Mouse (Mus musculus): ENCODE data around the gene Ttc28. TPM values are rescaled to one million over a fixed set of nuclear protein-coding genes. Genes with fewer than 3 reads are reported as not detected.
A peak's percentile ranks its signal among the peaks of the same experiment; 100 is the strongest.

Ttc28 gene
- total RNA-seq, 2 experiments from 2014 or later = 9.3 to 9.8 TPM

DNA sequence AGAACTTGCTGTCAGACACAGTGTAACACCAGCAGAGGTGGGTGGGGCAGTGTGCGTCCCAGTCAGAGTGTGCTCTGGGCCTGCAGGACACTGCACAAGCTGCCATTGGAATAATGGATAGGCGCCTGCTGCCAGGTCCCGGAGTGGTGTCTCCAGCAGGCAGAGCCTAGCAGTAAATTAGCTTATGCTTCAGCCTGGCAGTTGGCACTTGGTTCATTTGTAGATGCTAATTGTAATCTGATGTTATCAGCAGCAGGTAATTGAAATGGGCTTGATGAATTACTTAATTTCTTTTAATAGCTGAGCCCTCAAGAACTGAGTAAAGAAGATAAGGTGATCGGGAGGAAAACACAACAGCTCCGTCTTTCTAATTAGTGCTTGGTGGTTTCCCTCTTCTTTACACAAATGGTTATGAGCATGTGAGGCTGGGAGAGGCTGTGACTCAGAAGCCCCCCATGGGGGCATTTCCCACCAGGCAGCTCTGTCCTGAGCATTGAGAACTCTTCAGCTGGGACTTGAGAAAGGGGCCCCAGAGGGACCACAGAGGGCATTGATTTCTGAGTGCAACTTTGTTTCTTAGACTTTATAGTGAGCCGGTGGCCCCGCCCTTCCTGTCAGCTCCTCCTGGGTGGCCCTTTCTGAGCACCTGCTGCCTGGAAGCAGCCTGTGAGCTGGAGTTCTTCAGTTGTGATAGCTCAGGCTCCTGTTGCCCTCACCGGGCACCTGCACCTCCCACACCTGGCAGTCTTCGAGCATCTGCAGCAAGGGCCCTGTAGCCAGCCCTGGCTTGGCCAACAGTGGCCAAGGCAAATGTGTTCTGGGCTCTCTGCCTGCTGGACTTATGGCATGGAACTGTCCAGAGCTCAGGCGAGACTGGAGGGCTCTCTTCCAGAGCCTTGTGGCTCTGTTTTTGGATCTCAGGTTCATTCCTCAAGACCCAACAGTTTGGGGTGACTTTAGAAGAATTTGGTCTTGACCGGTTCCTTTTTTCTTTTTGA lies 316.2 kb downstream of the Ttc28 start:
- no peak for DNase-seq (ENCODE audit: low spot score in 2 of 2)

DNA sequence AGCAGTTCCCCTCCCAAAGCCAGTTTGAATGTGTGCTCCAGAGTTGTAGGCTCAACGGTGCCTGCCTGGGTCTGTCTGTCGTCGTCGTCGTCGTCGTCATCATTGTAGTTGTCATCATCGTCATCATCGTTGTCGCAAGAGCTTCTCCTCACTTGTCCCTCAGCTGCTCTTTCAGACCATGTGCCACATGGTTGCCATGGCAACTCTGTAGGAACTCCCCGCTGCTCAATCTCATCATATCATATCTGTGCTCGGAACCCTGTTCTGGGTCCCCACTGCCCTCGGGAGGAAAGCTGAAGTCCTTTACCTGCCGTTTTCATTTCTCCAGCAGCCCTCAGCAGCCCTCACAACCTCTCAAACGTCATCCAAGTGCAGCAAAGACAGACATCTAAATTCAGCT lies 318.1 kb downstream of the Ttc28 start:
- no peak for DNase-seq (ENCODE audit: low spot score in 2 of 2)

DNA sequence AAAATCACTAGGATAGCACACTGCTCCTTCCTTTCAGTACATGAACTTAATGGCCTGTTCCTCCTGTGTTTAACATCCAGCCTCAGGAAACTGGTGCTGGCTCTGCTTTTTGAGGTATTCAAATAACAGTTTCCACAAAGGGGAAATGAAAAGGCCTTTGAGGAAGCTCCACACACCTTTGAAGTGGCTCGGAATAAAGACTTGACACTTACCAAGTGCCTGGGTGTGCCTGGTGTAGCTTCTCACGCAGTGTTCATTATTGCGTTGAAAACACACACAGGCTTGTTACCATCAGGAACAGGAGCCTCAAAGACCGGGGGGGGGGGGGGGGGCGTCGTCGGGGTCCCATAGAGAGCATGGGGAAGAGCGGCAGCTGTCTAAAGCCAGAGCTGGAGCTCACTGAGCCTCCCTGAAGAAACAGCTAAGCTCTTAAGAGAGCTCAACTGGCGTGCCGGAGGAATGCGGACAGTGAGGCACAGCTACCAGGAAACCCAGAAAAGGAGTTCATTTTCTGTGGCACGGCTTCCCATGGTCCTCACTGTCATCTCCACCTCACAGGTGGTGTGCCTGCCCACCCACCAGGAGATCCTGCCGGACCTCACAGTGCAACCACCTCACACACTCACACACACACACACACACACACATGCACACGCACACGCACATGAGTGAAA lies 320.7 kb downstream of the Ttc28 start:
- DNase-seq (ENCODE audit: low spot score in 2 of 2) = no peak

DNA sequence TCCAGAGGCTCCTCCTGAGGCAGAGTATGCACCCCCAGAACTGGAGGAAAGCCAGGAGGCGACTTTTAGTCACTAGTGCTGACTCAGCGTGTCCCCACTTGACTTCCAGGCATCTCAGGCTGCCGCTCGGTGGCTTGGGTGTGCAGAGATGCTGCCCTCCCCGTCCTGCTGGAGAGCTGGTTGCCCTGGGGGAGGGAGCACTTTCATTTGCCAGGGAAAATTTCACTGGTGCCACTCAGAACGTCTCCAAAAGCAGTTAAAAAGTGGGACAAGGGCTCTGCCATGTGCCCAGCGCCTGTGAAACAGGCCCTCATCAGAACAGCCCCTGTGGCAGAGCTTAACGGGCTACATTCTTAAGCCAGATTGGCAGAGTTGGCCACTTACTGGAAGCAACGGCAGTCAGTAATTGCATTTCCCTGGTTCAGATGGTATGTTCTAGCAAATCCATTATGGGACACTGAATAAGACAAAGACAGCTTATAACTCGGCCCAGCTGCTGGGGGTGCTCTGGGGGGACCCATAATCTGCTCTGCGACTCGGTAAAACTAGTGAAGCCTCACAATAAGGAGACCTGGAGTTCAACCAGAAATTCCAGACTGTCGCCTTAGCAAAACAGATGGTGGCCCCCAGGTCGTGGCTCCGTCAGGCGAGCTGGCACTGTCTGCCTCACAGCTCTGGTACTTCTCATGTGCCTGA lies 321.5 kb downstream of the Ttc28 start:
- peak; percentile 66 to 67 for DNase-seq (ENCODE audit: low spot score in 2 of 2)

DNA sequence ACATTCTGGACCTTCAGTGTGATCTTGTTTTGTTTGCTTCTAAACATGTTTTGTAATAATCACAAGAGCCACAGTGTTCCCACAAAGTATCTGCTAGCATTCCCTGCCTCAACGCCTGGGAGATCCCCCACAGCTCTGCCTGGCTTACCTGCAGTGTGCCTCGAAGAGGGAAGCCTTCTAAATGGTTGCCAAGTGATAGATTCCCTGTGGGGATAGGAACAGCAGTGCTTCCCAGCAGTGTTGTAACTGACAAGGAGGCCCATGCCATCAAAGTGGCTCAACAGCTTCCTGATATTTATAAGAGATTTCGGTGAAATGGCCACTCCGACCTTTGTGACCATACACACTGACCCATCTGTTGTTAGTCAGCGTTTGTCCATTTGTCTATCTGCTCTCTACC lies 324.6 kb downstream of the Ttc28 start:
- no peak for DNase-seq (ENCODE audit: low spot score in 2 of 2)

DNA sequence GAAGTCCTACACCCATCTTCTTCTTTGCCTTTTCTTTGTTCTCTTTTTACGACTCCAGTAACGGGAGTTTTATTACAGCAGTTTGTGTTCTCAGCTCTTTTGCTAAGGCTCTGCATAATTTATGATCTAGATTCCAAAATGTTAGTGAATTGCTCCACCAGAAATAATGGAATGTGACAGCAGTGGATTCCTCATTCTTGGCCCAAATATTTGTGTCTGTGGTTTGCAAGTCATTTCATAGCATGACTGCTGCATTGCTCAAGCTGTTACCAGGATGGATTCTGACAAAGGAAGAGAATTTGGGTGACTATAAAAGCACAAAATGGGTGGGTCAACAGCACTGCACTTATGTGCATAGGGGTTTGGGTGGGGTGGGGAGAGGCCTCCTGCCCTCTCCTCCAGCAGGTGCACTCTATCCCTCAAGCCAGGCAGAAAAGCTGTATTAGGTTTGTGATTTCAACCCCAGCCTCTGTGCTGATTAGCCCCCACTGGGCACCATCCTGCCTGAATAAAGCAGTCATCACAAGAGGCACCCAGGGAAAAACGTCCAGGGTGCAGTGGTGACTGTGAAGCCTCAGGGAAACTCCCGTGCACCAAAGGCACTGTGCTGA lies 325.5 kb downstream of the Ttc28 start:
- DNase-seq (ENCODE audit: low spot score in 2 of 2) = no peak

DNA sequence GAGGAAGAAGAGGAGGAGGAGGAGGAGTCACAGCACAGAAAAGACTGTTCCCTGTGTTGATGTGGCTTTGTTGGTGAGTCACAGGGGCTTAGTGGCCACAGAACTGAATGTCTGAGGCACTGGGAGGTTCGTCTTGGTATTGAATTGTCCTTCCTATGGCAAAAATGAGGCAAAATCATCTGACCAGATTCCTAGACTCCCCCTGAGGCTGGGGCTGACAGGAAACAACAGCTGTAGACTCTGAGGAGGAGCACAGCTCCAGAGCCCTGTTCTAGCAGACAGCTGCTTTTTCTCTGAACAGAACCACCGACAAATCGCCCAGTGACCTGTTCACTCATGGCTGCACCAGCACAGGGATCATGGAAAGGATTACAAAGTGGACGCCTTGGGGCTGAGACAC lies 326.2 kb downstream of the Ttc28 start:
- no peak for DNase-seq (ENCODE audit: low spot score in 2 of 2)

DNA sequence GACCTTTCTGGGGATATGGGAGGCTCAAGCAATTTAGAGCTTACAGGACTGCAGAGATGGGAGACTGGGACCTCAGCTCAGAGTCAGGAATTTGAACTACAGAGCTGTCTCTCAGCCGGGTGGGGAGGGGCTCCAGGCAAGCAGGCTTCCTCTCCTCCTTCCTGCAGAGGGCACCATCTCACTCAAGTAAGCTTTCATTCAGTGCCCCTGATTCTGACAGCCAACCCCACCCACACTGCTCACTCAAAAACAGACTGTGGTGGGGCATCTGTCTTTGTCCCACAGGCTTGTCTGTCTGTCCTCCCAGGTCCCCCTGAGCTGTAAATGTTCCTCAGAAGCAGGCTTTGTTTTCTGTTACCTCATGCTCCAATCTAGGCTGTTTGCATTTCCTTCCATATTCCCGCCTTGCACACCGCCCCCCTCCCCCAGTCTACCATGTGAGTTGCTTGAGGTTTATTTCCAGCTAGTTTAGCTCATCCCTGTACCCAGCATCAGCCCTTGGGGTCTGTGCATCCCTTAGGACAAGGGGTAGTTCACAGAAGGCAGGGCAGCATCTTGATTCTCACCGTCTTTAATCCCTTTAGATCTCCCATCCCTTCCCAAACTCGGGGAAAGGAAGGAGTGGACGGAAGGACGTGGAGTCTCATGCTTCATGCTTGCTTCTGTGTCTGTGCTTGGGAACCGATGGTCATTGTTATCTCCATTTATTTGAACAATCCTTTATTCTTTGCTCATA lies 328.5 kb downstream of the Ttc28 start:
- peak in 1 of 2 experiments; percentile 31 for DNase-seq (ENCODE audit: low spot score in 2 of 2)

DNA sequence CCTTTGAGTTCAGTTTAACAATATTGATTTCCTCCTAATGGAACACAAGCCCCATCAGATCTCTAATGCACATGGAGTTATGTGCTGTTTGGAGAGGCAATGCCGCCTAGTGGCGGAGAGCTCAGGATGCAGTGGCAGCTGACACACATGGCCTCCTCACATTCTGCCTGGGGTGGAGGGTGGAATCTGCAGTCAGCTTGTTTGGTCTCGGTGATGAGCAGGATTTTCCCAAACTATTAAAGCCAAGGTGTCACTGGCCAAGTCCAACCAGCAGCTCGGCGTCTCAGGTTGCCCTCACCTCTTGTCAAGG lies 329.0 kb downstream of the Ttc28 start:
- DNase-seq (ENCODE audit: low spot score in 2 of 2) = peak; percentile 61 to 62

DNA sequence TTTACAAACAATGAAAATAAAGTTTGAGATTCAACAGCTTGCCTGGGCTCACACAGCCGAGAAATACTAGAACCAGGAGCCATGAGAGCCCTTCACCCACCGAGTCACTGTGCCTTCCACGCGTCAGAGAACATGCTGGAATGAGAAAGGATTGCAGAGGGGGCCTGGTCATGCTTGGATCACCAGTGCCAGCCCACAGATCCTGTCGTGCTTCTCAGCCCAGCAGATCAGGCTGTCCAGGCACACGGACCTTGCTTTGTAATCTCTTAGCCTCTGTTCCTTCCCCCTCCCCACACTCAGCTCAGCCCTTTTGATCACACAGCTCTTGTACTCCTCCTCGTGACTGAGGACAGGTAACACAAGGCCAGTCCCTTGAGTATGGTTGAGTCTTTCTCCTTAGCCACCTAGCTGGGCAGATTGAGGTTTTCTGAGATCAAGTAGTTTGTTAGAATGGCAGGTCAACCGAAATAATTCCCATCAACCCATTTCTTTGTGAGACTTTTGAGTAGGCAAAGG lies 334.4 kb downstream of the Ttc28 start:
- DNase-seq (ENCODE audit: low spot score in 2 of 2) = no peak

DNA sequence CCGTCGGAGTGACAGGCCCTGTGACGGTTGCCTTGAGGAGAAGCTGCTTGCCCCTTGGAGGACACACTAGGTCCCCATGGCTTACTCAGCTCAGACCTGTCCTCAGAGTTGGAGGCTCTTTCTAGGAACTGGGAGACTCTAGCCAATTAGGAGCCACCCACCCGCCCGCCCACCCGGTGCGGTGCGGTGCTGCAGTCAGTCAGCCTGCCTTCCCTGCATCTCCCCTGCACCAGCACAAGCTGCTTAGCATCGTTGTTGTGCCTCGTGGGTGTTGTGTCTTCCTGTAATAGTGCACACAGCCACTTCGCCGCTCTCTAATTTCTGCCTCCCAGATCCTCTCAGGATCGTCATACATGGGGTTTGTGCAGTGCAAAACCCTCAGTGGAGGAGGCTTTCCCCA lies 335.3 kb downstream of the Ttc28 start:
- DNase-seq (ENCODE audit: low spot score in 2 of 2) = peak; percentile 22 to 57

DNA sequence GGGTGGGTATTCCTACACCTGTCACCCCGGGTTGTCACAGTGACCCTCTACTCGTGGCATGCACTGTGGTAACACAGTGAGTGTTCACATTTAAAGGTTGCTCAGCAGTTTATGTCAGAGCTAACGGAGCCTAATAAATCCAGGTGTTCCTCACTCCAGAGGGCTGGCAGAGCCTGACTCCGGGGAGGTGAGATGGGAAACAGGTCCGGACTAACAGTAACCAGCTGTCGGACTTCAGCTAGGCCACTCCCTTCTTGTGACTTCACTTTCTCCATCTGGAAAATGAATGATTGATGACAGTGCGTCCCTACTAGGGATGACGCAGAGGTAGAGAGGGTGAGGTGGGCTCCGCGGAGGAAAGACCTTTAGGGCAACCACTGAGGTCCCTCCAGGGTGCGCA lies 336.1 kb downstream of the Ttc28 start:
- DNase-seq (ENCODE audit: low spot score in 2 of 2) = no peak

DNA sequence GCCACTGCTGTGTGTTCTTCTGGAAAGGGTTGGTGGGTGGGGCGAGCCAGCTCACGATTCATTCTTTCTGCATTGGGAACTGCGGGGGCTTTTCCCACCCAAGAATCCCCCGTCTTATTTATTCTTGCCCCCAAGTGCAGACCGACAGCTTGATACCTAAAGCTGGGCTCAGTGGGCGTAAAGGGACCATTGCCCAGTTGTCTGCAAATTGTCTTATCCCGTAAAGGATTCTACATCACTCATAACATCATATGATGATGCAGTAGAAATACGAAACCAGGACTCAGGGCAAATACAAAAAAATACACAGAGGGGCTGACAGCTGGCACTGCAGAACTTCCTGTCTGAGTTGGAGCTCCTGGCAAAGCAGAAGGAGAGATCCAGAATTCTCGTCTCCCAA lies 336.6 kb downstream of the Ttc28 start:
- DNase-seq (ENCODE audit: low spot score in 2 of 2) = peak; percentile 58 to 59

DNA sequence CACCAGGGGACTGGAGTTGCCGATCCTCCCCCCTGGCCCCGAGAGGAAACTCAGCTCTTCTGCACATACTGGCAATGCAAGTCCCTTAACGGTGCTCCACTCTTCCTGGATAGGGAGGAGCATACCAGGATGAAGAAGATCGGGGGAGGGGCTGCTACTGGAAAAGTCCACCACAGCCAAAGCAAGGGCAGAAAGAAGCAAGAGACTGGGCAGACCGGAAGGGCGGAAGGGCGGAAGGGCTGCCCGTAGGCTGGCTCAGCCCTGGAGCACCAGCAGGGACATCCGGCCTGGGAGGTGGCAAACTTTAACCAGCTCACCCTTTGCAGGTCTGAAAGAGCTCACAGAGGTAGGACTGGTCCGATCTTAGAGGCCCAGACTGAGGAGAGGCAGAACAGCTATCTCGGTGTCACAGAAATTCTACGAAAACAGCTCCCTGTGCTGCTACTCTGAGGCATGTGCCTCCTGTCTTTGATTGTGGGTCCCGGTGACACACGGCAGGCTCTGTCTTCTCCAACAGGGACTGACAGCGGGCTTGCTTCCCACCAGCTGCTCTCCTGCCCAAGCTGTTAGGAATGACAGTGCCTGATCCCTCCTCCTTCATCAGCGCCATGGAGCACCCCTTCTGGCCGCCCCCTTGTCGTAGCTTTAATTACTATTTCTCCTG lies 338.0 kb downstream of the Ttc28 start:
- no peak for DNase-seq (ENCODE audit: low spot score in 2 of 2)

DNA sequence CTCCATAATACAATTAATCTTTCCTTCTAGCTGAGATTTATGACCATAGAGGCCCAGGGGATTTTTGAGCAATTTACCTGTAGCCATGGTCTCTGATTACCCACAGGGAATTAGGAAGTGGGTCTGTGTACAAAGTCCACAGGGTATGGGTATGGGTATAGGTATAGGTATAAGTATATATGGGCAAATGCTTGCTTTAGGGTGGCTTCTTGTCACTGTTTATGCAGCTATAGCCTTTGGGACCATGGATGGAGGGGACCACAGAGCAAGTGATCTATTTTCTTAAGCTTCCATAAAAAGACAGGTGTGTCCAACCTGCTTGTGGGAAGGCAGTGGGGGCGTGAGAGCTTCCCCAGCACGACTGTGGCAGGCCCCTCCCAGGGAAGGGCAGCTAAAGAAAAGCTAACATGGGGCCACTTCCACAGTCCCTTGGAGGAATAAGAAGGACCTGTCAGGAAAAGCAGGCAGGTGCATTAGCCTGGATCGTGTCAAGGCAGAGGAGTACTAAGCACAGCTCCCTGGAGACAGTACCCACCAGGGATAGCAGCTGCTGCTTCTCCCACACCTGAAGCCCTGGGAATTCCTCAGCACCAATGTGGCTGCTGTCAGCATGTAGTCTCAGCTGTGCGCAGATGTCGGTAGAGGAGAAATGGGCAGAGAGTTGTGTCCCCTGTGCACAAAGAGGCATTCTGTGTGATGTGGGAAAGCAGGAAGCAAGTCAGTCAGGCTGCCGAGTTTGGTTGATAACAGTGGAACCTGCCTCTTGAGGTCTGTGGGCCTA lies 338.7 kb downstream of the Ttc28 start:
- DNase-seq (ENCODE audit: low spot score in 2 of 2) = no peak

DNA sequence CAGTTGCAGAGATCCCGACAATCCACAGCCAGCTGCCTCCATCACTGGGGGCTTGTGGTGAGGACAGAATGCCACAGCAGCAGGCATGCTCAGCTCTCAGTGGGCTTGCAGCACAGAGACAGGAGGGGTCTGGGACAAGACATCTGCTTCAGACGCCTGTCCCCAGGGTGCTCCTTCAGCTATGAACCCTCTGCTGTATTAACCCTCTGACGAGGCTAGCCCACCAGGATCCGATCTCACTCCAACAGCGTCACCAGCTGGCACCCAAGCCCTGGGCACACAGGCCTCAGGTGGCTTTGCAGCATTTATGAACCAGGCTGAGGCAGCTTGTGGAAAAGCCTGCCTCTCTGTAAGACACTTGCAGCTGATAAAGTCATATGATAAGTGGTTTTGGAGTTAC lies 339.4 kb downstream of the Ttc28 start:
- no peak for DNase-seq (ENCODE audit: low spot score in 2 of 2)

DNA sequence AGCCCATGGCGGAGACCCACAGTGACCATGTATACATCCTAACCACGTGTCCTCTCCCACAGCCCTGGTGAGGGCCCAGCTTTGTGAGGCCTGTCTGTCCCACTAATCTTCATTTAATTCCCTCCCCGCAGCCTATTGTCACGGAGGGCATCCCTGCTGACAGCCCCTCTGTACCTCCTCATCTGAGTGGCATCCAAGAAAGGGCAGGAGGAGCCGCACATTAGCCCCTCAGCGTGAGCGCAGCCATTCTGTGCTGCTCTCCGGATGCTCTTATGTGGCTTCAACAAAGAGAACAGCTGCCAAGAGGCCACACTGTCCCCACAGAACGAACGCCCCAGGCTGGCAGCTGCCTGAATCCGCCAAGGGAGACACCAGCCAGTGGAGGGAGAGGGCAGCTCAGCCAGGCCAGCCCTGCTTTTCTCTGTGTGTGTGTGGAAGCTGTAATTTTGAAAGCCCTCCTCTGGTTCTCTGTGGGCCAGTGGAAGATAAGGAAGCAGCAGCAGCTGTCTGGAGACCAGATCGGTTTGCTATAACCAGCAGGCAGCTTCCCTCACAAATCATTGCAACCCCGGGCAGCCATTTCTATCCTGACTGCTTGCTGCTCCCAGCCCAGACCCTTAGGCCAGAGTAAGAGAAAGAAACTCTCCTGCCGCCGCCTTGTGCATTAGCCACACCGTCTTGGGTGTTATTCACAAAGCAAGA lies 341.2 kb downstream of the Ttc28 start:
- no peak for DNase-seq (ENCODE audit: low spot score in 2 of 2)

DNA sequence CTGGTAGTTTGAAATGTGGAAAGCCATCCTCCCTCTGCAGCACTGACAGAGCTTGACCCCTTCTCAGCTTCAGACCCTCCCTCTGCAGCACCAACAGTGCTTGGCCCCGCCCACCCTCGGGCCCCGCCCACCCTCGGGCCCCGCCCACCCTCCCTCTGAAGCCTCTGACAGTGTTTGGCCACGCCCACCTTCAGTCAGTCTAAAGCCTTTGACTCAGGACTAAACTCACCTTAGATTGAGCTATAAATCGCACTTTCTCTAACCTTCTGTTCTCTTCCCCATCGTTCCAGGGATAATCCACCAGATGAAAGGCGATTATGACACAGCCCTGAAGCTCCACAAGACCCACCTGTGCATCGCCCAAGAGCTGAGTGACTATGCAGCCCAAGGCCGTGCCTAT lies 343.2 kb downstream of the Ttc28 start:
- DNase-seq (ENCODE audit: low spot score in 2 of 2) = no peak

DNA sequence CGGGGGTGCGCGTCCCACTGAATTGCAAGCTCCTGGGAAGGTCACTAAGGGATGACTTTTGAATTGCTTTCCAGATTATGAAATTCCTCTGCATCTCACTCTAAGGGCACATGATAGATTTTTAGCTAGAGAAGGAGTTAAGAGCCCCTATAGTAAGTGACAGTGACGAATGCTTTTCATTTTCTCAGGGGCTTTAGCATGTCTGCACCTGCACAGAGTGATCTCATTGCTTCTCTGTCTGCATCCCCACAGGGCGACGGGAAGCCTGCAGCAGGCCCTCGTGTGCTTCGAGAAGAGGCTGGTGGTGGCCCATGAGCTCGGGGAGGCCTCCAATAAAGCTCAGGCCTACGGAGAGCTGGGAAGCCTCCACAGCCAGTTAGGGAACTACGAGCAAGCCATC lies 345.7 kb downstream of the Ttc28 start:
- no peak for DNase-seq (ENCODE audit: low spot score in 2 of 2)

Measured in left cerebral cortex, adult 18-20 months (tissue).